Mouse (Mus musculus) bone marrow macrophage, adult 2 months (primary cell): ENCODE data around the gene Kif3b.

Experiments used
- CTCF ChIP-seq: IDR thresholded peaks from 2 replicates; pipeline ENCODE4 v1.5.1; 2012; ENCODE audit warnings: low read depth, mild to moderate bottlenecking, low read length, moderate library complexity
- POLR2A ChIP-seq: IDR thresholded peaks from 2 replicates; pipeline ENCODE4 v1.6.1; 2012; ENCODE audit warnings: mild to moderate bottlenecking, low read depth, low read length, borderline replicate concordance

DNA sequence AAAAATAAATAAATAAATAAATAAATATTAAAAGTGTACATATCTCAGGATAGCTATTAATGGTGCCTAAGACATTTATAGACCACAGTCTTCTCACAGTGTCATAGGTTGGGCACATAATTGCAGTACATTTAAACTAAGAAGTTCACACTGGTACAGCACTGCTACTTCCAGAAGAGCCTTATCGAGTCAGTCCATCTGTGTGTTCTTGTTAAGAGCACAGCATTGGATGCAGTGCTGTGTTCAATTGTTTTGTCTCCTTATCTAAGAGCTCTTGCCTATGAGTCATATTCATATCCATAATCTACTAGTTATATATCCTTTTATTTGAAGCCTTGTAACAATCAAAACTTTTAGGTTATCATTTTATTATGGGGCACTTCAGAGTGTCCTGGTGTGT, 89.3 kb downstream of the Kif3b start:
- TF ChIP-seq POLR2A (no peak), CTCF (no peak)
